Mouse (Mus musculus): ENCODE data around the gene Rcor3. TPM values are rescaled to one million over a fixed set of nuclear protein-coding genes. Genes with fewer than 3 reads are reported as not detected.

The Rcor3 gene
- total and polyA plus RNA-seq, 3 experiments = 6.7 to 15.5 TPM; not detected in 1

GRCm38 (mm10) chr1:192103176-192103575, 34.7 kb downstream of the Rcor3 start:
- no peak for TF ChIP-seq CHD1 (IDR thresholded peaks at IDR 0.05; ENCODE audit: low read depth, low read length)
- Histone ChIP-seq H3K27me3 (ENCODE audit: control insufficient read depth in 1 of 2, insufficient read depth in 2 of 2, low read length in 2 of 2) (no peaks in the 10 kb centered on the region), H3K36me3 (ENCODE audit: control insufficient read depth in 1 of 2, insufficient read depth in 2 of 2, low read length in 2 of 2) (peaks cover 0 to 25% of the 10 kb centered on the region in 2 experiments; a peak in 2 of 4 replicates), H3K79me2 (ENCODE audit: control insufficient read depth, insufficient read depth, low read length, poor library complexity) (no peaks in the 10 kb centered on the region), H3K27ac (ENCODE audit: control insufficient read depth, low read depth, low read length) (no peak overlapping the region), H3K9me3 (replicated peaks; ENCODE audit: insufficient read depth, low read length) (no peaks in the 10 kb centered on the region), H3K9ac (ENCODE audit: control insufficient read depth, low read depth, low read length, poor library complexity, severe bottlenecking) (no peak overlapping the region), H3K4me1 (ENCODE audit: control insufficient read depth in 1 of 2, insufficient read depth in 2 of 2, low read length in 2 of 2) (no peaks in the 10 kb centered on the region), H3K4me3 (ENCODE audit: control insufficient read depth in 1 of 2, insufficient read depth in 1 of 2, low read depth in 2 of 2, low read length in 2 of 2) (no peak overlapping the region)
- no peak for DNase-seq (ENCODE audit: low read depth, low spot score)

GRCm38 (mm10) chr1:192101359-192101758, 36.5 kb downstream of the Rcor3 start:
- Histone ChIP-seq H3K4me1 (ENCODE audit: control insufficient read depth in 1 of 2, insufficient read depth in 2 of 2, low read length in 2 of 2) (no peaks in the 10 kb centered on the region), H3K9ac (ENCODE audit: control insufficient read depth, low read depth, low read length, poor library complexity, severe bottlenecking) (no peak overlapping the region), H3K27ac (ENCODE audit: control insufficient read depth, low read depth, low read length) (no peak overlapping the region), H3K9me3 (replicated peaks; ENCODE audit: insufficient read depth, low read length) (no peaks in the 10 kb centered on the region), H3K36me3 (ENCODE audit: control insufficient read depth in 1 of 2, insufficient read depth in 2 of 2, low read length in 2 of 2) (peaks cover 0 to 21% of the 10 kb centered on the region in 2 experiments; a peak in 2 of 4 replicates), H3K4me3 (ENCODE audit: control insufficient read depth in 1 of 2, insufficient read depth in 1 of 2, low read depth in 2 of 2, low read length in 2 of 2) (no peak overlapping the region), H3K27me3 (ENCODE audit: control insufficient read depth in 1 of 2, insufficient read depth in 2 of 2, low read length in 2 of 2) (no peaks in the 10 kb centered on the region), H3K79me2 (ENCODE audit: control insufficient read depth, insufficient read depth, low read length, poor library complexity) (no peaks in the 10 kb centered on the region)
- TF ChIP-seq NELFE (IDR thresholded peaks at IDR 0.05; ENCODE audit: low read depth, low read length) (no peak), ELF1 (IDR thresholded peaks at IDR 0.05; ENCODE audit: low read depth, low read length) (no peak), TCF12 (IDR thresholded peaks at IDR 0.05; ENCODE audit: low read depth, low read length) (no peak), CHD1 (IDR thresholded peaks at IDR 0.05; ENCODE audit: low read depth, low read length) (no peak), RCOR1 (IDR thresholded peaks at IDR 0.05; ENCODE audit: low read depth, low read length) (no peak), MAFK (IDR thresholded peaks at IDR 0.05; ENCODE audit: borderline replicate concordance, low read depth, low read length) (no peak), GATA1 (IDR thresholded peaks at IDR 0.05; ENCODE audit: low read depth, low read length) (no peak), ZKSCAN1 (IDR thresholded peaks at IDR 0.05; ENCODE audit: low read depth, low read length) (no peak), SMC3 (IDR thresholded peaks at IDR 0.05; ENCODE audit: low read depth, low read length) (no peak), CHD2 (IDR thresholded peaks at IDR 0.05; ENCODE audit: low read length) (no peak), POLR2AphosphoS2 (IDR thresholded peaks at IDR 0.05; ENCODE audit: low read length) (no peak), USF1 (IDR thresholded peaks at IDR 0.05; ENCODE audit: low read depth, low read length) (no peak), MEF2A (IDR thresholded peaks at IDR 0.05; ENCODE audit: extremely low read depth, insufficient replicate concordance, low read depth, low read length, poor library complexity, severe bottlenecking) (no peak), SIN3A (IDR thresholded peaks at IDR 0.05; ENCODE audit: low read length) (no peak), NRF1 (IDR thresholded peaks at IDR 0.05; ENCODE audit: insufficient read depth, low read depth, low read length, poor library complexity, severe bottlenecking) (no peak), UBTF (IDR thresholded peaks at IDR 0.05; ENCODE audit: borderline replicate concordance, insufficient read depth, low read depth, low read length) (no peak), MYB (IDR thresholded peaks at IDR 0.05; ENCODE audit: low read depth, low read length) (no peak), POLR2A (IDR thresholded peaks at IDR 0.05; ENCODE audit: control insufficient read depth in 1 of 2, insufficient read depth in 1 of 2, low read depth in 1 of 2, low read length in 2 of 2, poor library complexity in 1 of 2) (no peak)
- DNase-seq (ENCODE audit: low read depth, low spot score) = no peak

All from MEL (cell line).